Mouse (Mus musculus) midbrain, embryonic 11.5 days (tissue): ENCODE measurements at regions not wholly inside any gene's neighbourhood (a gene's known extent, or its start where the extent isn't known, plus 50 kb on each side); places are given as distances from the start of the nearest gene placed in this dataset.

Source experiments
- ATAC-seq: fragments of 200-750 bp; cut with Nextera tagmentation; 2 replicates; pipeline ENCODE4 v1.8.0; 2017; ENCODE audit warnings: moderate TSS enrichment, moderate library complexity; ENCODE audit not compliant: low FRiP score
- DNase-seq: peaks from one replicate; pipeline ENCODE4 v3.0.0; 2015; ENCODE audit warnings: low spot score; ENCODE audit errors: missing footprints
- H3K27ac ChIP-seq: fragments of 300-500 bp; sonication (generic); 2 replicates; pipeline ENCODE4 v1.5.1; 2014; ENCODE audit warnings: low read depth, low read length
- H3K27me3 ChIP-seq: fragments of 300-500 bp; sonication (generic); 2 replicates; pipeline ENCODE4 v1.6.1; 2014; ENCODE audit warnings: mild to moderate bottlenecking, low read length, moderate library complexity, mixed read lengths; ENCODE audit not compliant: control insufficient read depth, insufficient read depth
- H3K36me3 ChIP-seq: fragments of 300-500 bp; sonication (generic); 2 replicates; pipeline ENCODE4 v1.6.1; 2014; ENCODE audit warnings: mild to moderate bottlenecking, low read length, moderate library complexity, mixed read lengths; ENCODE audit not compliant: control insufficient read depth, insufficient read depth
- H3K4me1 ChIP-seq: fragments of 300-500 bp; sonication (generic); 2 replicates; pipeline ENCODE4 v1.6.1; 2014; ENCODE audit warnings: low read length; ENCODE audit not compliant: control insufficient read depth, insufficient read depth
- H3K4me2 ChIP-seq: fragments of 300-500 bp; sonication (generic); 2 replicates; pipeline ENCODE4 v1.6.1; 2014; ENCODE audit warnings: mild to moderate bottlenecking, moderate library complexity
- H3K4me3 ChIP-seq: fragments of 300-500 bp; sonication (generic); 2 replicates; pipeline ENCODE4 v1.5.1; 2014; ENCODE audit warnings: low read depth, low read length
- H3K9ac ChIP-seq: fragments of 300-500 bp; sonication (generic); 2 replicates; pipeline ENCODE4 v1.6.1; 2014; ENCODE audit warnings: low read length
- H3K9me3 ChIP-seq: fragments of 300-500 bp; sonication (generic); 2 replicates; pipeline ENCODE4 v1.6.1; 2016; ENCODE audit warnings: low read length; ENCODE audit not compliant: control insufficient read depth
- WGBS: fragments of 180-500 bp; shearing (Covaris S2); extraction: QIAGEN DNeasy Blood & Tissue Kit; methylation state at CpG from one replicate; pipeline ENCODE4 v1.1.7; 2014; 5-methylcytosine and 5-hydroxymethylcytosine counted together

GRCm38 (mm10) chr13:16341727-16342126, 330.1 kb downstream of the Inhba start:
- no peak for ATAC-seq
- 87% methylated on average over 1 of the region's 1 CpGs for WGBS

GRCm38 (mm10) chr13:16342171-16342570, 330.5 kb downstream of the Inhba start:
- Histone ChIP-seq H3K27ac (no peak overlapping the region), H3K9ac (no peak overlapping the region), H3K36me3 (no peaks in the 10 kb centered on the region), H3K4me2 (no peak overlapping the region), H3K4me3 (no peak overlapping the region), H3K4me1 (no peaks in the 10 kb centered on the region), H3K9me3 (no peaks in the 10 kb centered on the region), H3K27me3 (no peaks in the 10 kb centered on the region)
- WGBS: 82% methylated on average over 4 of the region's 4 CpGs
- DNase-seq: no peak
- no peak for ATAC-seq

More at GRCm38 (mm10) chr13:16341727-16342126, 330.1 kb downstream of the Inhba start:
- H3K27ac ChIP-seq: no peak overlapping the region
- H3K36me3 ChIP-seq: no peaks in the 10 kb centered on the region
- no peak overlapping the region for H3K9ac ChIP-seq
- no peaks in the 10 kb centered on the region for H3K27me3 ChIP-seq
- H3K4me3 ChIP-seq: no peak overlapping the region
- no peaks in the 10 kb centered on the region for H3K4me1 ChIP-seq
- no peak overlapping the region for H3K4me2 ChIP-seq
- H3K9me3 ChIP-seq: no peaks in the 10 kb centered on the region
- DNase-seq: no peak

- 84% methylated on average over 4 of the region's 4 CpGs for WGBS
- no peaks in the 10 kb centered on the region for H3K4me1 ChIP-seq
- H3K4me3 ChIP-seq: no peak overlapping the region
- H3K27ac ChIP-seq: no peak overlapping the region
- H3K36me3 ChIP-seq: no peaks in the 10 kb centered on the region
- no peaks in the 10 kb centered on the region for H3K27me3 ChIP-seq
- no peak overlapping the region for H3K9ac ChIP-seq
- no peak overlapping the region for H3K4me2 ChIP-seq
- H3K9me3 ChIP-seq: no peaks in the 10 kb centered on the region
- no peak for DNase-seq
- no peak for ATAC-seq
Observed at GRCm38 (mm10) chr13:16343280-16343945, 331.8 kb downstream of the Inhba start.

- H3K9me3 ChIP-seq: no peaks in the 10 kb centered on the region
- WGBS: 38% methylated on average over 1 of the region's 1 CpGs
- no peaks in the 10 kb centered on the region for H3K4me1 ChIP-seq
- DNase-seq (no peak), ATAC-seq (no peak)
- H3K36me3 ChIP-seq: no peaks in the 10 kb centered on the region
- no peak overlapping the region for H3K4me3 ChIP-seq
- no peak overlapping the region for H3K9ac ChIP-seq
- H3K4me2 ChIP-seq: no peak overlapping the region
- no peaks in the 10 kb centered on the region for H3K27me3 ChIP-seq
- no peak overlapping the region for H3K27ac ChIP-seq
Observed at GRCm38 (mm10) chr13:16349353-16349752, 337.7 kb downstream of the Inhba start.

GRCm38 (mm10) chr13:16350061-16350460, 338.4 kb downstream of the Inhba start:
- ATAC-seq (no peak), DNase-seq (no peak)
- Histone ChIP-seq H3K27ac (no peak overlapping the region), H3K9me3 (no peaks in the 10 kb centered on the region), H3K9ac (no peak overlapping the region), H3K27me3 (no peaks in the 10 kb centered on the region), H3K4me3 (no peak overlapping the region), H3K4me1 (no peaks in the 10 kb centered on the region), H3K36me3 (no peaks in the 10 kb centered on the region), H3K4me2 (no peak overlapping the region)
- WGBS: 89% methylated on average over 3 of the region's 3 CpGs

GRCm38 (mm10) chr13:16355316-16355715, 343.7 kb downstream of the Inhba start:
- ATAC-seq: no peak
- H3K27me3 ChIP-seq: no peaks in the 10 kb centered on the region
- H3K4me1 ChIP-seq: no peaks in the 10 kb centered on the region
- H3K4me2 ChIP-seq: no peak overlapping the region
- H3K36me3 ChIP-seq: no peaks in the 10 kb centered on the region
- DNase-seq: no peak
- H3K9ac ChIP-seq: no peak overlapping the region
- no peak overlapping the region for H3K27ac ChIP-seq
- H3K9me3 ChIP-seq: no peaks in the 10 kb centered on the region
- 89% methylated on average over 1 of the region's 1 CpGs for WGBS
- no peak overlapping the region for H3K4me3 ChIP-seq

- H3K4me1 ChIP-seq: no peaks in the 10 kb centered on the region
- H3K27me3 ChIP-seq: no peaks in the 10 kb centered on the region
- no peak for ATAC-seq
- no peak for DNase-seq
- no peak overlapping the region for H3K4me3 ChIP-seq
- H3K4me2 ChIP-seq: no peak overlapping the region
- H3K27ac ChIP-seq: no peak overlapping the region
- H3K9ac ChIP-seq: no peak overlapping the region
- H3K36me3 ChIP-seq: no peaks in the 10 kb centered on the region
- 90% methylated on average over 5 of the region's 5 CpGs for whole genome bisulfite sequencing
- no peaks in the 10 kb centered on the region for H3K9me3 ChIP-seq
Observed at GRCm38 (mm10) chr13:16379492-16379891, 367.8 kb downstream of the Inhba start.

- H3K4me3 ChIP-seq: no peak overlapping the region
- no peak overlapping the region for H3K4me2 ChIP-seq
- ATAC-seq (no peak), DNase-seq (no peak)
- no peak overlapping the region for H3K9ac ChIP-seq
- H3K27ac ChIP-seq: no peak overlapping the region
- H3K27me3 ChIP-seq: no peaks in the 10 kb centered on the region
- H3K9me3 ChIP-seq: no peaks in the 10 kb centered on the region
- H3K4me1 ChIP-seq: no peaks in the 10 kb centered on the region
- WGBS: 95% methylated on average over 2 of the region's 2 CpGs
- no peaks in the 10 kb centered on the region for H3K36me3 ChIP-seq
Observed at GRCm38 (mm10) chr13:16379949-16380348, 368.3 kb downstream of the Inhba start.

GRCm38 (mm10) chr13:16382936-16383511, 371.4 kb downstream of the Inhba start:
- Histone ChIP-seq H3K4me3 (no peak overlapping the region), H3K9ac (no peak overlapping the region), H3K27ac (no peak overlapping the region), H3K36me3 (no peaks in the 10 kb centered on the region), H3K4me2 (no peak overlapping the region), H3K27me3 (no peaks in the 10 kb centered on the region), H3K4me1 (no peaks in the 10 kb centered on the region), H3K9me3 (no peaks in the 10 kb centered on the region)
- DNase-seq (no peak), ATAC-seq (no peak)
- 82% methylated on average over 5 of the region's 5 CpGs for WGBS
